Mouse (Mus musculus) limb, embryonic 15.5 days (tissue): Measurements from ENCODE around the gene Nxpe3. TPM values are rescaled to one million over a fixed set of nuclear protein-coding genes. Genes with fewer than 3 reads are reported as not detected.
A peak's percentile ranks its signal among the peaks of the same experiment; 100 is the strongest.

Experiments
- ATAC-seq: fragments of 200-750 bp; cut with Nextera tagmentation; 2 replicates; pipeline ENCODE4 v1.8.0; 2017; ENCODE audit warnings: low read depth, moderate TSS enrichment; ENCODE audit not compliant: insufficient number of reproducible peaks, low FRiP score, low TSS enrichment
- H3K27ac ChIP-seq: fragments of 300-500 bp; sonication (generic); 2 replicates; pipeline ENCODE4 v1.5.1; 2015; ENCODE audit warnings: moderate library complexity, mild to moderate bottlenecking, inconsistent platforms
- H3K27me3 ChIP-seq: fragments of 300-500 bp; sonication (generic); 2 replicates; pipeline ENCODE4 v1.6.1; 2015; ENCODE audit warnings: inconsistent platforms
- H3K36me3 ChIP-seq: fragments of 300-500 bp; sonication (generic); 2 replicates; pipeline ENCODE4 v1.6.1; 2015; ENCODE audit warnings: inconsistent platforms
- H3K4me1 ChIP-seq: fragments of 300-500 bp; sonication (generic); 2 replicates; pipeline ENCODE4 v1.6.1; 2015; ENCODE audit warnings: inconsistent platforms
- H3K4me2 ChIP-seq: fragments of 300-500 bp; sonication (generic); 2 replicates; pipeline ENCODE4 v1.6.1; 2015; ENCODE audit warnings: mild to moderate bottlenecking, inconsistent platforms
- H3K4me3 ChIP-seq: fragments of 300-500 bp; sonication (generic); 2 replicates; pipeline ENCODE4 v1.5.1; 2015; ENCODE audit warnings: mild to moderate bottlenecking, inconsistent platforms
- H3K9ac ChIP-seq: fragments of 300-500 bp; sonication (generic); 2 replicates; pipeline ENCODE4 v1.6.1; 2015; ENCODE audit warnings: inconsistent platforms
- H3K9me3 ChIP-seq: fragments of 300-500 bp; sonication (generic); 2 replicates; pipeline ENCODE4 v1.6.1; 2016; ENCODE audit warnings: inconsistent platforms
- WGBS: fragments of 180-500 bp; shearing (Covaris S2); methylation state at CpG from one replicate; pipeline ENCODE4 v1.1.7; 2015; 5-methylcytosine and 5-hydroxymethylcytosine counted together
- polyA plus RNA-seq: library from polyadenylated mRNA; unstranded; fragments of >200 nt; fragmentation: Nextera tagmentation; extraction: Ambion mirVana; gene quantifications from 2 replicates; pipeline ENCODE4 v1.2.1, GENCODE M21; 2015

Nxpe3 gene
- polyA plus RNA-seq, 1 experiment from 2014 or later: 0.59 TPM

DNA sequence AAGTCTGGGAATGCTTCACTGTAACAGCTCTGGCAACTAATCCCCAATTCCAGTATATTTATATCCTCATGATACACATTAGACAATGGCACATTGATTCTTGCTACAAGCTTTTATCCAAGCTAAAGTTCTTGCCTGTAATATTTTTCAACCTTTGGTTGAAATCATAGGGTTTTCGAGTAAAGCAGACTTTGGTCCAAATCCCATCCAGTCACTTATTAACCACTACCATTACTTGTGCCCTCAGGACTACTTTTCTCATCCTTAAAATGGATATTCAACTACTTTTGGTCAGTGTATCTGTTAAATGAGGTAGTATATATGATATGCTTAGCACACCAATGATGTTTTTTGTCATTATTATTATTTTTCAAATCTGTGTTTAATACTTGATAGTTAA is 63.6 kb downstream of the Nxpe3 start:
- no peak overlapping the region for H3K4me3 ChIP-seq
- no peaks in the 10 kb centered on the region for H3K9me3 ChIP-seq
- no peaks in the 10 kb centered on the region for H3K27me3 ChIP-seq
- no peaks in the 10 kb centered on the region for H3K4me1 ChIP-seq
- H3K36me3 ChIP-seq: no peaks in the 10 kb centered on the region
- 94% methylated on average over 1 of the region's 1 CpGs for WGBS
- no peak overlapping the region for H3K4me2 ChIP-seq
- H3K9ac ChIP-seq: no peak overlapping the region
- ATAC-seq: no peak
- no peak overlapping the region for H3K27ac ChIP-seq

DNA sequence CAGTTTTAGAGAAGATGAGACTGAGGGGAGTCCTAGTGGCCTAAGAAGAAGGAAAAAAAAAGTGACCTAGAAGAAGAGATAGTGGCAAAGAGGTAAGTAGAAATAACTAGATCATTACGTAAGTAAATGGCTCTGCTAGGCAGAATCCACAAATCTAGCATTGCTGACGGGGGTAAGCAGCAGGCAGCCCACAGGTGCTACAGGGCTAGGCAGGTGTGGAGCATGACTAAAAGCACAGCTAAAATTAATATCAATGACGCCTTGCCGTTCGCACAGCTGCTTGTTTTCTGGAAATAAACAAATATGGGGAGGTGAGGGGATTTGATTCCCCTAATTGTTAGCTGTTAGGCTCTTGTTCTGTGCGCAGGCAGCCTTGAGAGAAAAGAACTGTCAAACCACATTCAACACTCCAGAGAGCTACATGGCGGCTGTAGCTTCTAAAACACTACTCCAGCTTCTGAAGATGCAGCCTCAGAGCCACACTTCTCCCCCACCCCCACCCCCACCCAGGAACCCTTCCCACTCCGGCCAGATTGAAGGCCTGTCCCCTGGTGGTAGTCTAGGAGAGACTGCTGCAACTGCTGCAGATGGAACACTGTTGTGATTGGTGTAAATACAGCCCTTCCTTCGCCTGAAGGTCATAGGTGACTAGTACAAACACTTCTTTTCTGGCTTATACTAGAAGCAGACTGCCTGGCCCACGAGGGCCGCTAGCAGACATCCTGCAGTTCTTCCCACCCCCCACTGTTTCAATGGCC is 71.5 kb downstream of the Nxpe3 start:
- Histone ChIP-seq H3K4me2 (no peak overlapping the region), H3K27ac (no peak overlapping the region), H3K4me1 (peaks cover 19% of the 10 kb centered on the region), H3K27me3 (no peaks in the 10 kb centered on the region), H3K9me3 (no peaks in the 10 kb centered on the region), H3K9ac (no peak overlapping the region), H3K36me3 (no peaks in the 10 kb centered on the region), H3K4me3 (no peak overlapping the region)
- 47% methylated on average over 11 of the region's 11 CpGs for WGBS
- no peak for ATAC-seq

DNA sequence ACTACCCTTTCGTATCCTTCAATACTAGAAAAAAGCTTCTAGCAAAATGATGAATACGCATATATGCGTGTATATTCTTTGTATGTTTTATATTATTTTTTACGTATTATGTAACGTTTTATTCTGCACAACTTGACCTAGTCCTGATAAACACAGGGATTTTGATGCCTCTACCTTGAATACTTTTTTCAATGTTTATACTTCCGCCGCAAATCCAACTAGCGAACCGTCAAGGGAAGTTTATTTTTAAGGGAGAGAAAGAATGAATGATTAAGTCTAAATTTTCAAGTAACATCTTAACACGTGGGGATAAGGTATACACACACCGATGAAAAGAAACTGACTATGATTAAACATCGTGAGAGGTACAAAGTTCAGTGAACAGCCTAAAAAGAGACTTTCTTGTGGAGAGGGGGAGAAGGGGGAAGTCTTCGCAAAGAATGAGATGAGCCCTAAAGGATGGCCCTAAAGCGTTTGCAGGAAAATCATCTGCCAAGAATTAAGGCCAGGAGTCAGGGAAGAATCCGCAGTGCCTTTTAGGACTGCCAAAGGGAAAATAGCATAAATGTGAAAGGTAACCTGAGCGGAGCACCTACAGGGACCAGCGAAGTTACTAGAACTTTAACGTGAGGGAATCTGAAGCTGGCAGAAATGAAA is 72.2 kb downstream of the Nxpe3 start:
- Histone ChIP-seq H3K27ac (peak overlapping the region; percentile 95; the same call in 1 of the 2 replicates), H3K9me3 (no peaks in the 10 kb centered on the region), H3K9ac (no peak overlapping the region), H3K4me2 (peak overlapping the region; percentile 72), H3K4me1 (peaks cover 19% of the 10 kb centered on the region), H3K27me3 (no peaks in the 10 kb centered on the region), H3K36me3 (peaks cover 4% of the 10 kb centered on the region), H3K4me3 (peak overlapping the region; percentile 90)
- no peak for ATAC-seq
- 34% methylated on average over 18 of the region's 18 CpGs for WGBS

DNA sequence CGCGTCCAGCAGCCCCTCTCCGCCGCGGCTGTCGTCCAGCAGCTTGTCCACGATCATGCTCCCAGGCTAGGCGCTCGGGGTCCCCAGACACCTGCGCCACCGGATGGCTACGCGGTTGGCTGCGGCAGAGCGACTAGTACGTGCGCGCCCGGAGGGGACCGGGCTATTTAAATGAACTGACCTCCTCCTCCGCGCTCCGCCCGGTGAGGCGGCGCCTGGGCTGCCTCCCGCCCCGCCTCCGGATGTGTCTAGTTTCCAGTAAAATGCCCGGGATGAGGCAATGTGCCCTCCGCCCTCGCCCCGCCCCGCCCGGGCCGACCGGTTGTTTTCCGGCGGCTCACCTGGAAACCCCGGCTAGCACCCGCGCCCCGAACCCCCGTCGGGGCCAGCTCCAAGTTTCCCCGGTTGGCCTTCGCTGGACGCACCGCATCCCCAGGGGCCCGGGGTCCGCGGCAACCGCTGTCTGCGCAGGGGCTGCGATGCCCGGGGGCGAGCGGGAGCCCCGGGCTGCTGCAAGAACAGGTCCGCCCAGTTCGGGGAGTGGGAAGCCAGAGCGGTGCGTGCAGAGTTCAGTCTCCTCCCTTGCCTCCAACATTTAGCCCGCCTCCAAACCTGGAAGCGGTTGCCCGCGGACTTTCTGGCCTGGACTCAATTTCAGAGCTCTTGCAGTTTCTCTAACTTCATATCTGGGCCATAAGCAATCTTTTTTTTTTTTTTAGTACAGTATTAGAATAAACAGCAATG is 72.9 kb downstream of the Nxpe3 start:
- Histone ChIP-seq H3K4me3 (peak overlapping the region; percentile 90), H3K4me1 (peaks cover 19% of the 10 kb centered on the region), H3K27me3 (no peaks in the 10 kb centered on the region), H3K4me2 (peak overlapping the region; percentile 72), H3K9ac (peak overlapping the region; percentile 76), H3K36me3 (peaks cover 8% of the 10 kb centered on the region), H3K27ac (peak overlapping the region; percentile 95), H3K9me3 (no peaks in the 10 kb centered on the region)
- peak; percentile 90 for ATAC-seq
- under 1% methylated on average over 65 of the region's 67 CpGs for WGBS

DNA sequence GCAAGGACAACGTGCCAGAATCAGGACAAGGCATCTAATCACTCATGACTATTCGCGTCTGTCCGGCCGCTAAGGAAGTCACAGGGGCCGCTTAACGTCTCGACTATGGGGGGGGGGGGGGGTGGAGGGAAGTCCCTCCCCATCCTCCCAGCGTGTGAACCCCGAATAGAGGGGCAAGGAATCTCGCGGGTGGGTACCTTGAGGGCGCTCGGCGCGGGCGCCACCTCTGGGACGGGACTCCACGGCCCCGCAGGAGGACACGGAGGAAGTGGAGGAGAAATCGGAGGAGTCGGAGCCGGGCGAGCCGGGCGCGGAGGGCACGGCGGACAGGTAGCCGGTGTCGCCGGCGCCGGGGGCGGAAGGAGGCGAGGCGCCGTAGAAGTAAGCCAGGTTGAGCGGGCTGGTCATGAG is 73.5 kb downstream of the Nxpe3 start:
- Histone ChIP-seq H3K9ac (peak overlapping the region; percentile 76), H3K27me3 (no peaks in the 10 kb centered on the region), H3K36me3 (peaks cover 12% of the 10 kb centered on the region), H3K4me3 (peak overlapping the region; percentile 90), H3K9me3 (no peaks in the 10 kb centered on the region), H3K4me1 (peaks cover 19% of the 10 kb centered on the region), H3K27ac (peak overlapping the region; percentile 95), H3K4me2 (peak overlapping the region; percentile 72)
- ATAC-seq: peak; percentile 30; the same call in 1 of the 2 replicates
- 1% methylated on average over 40 of the region's 40 CpGs for WGBS

DNA sequence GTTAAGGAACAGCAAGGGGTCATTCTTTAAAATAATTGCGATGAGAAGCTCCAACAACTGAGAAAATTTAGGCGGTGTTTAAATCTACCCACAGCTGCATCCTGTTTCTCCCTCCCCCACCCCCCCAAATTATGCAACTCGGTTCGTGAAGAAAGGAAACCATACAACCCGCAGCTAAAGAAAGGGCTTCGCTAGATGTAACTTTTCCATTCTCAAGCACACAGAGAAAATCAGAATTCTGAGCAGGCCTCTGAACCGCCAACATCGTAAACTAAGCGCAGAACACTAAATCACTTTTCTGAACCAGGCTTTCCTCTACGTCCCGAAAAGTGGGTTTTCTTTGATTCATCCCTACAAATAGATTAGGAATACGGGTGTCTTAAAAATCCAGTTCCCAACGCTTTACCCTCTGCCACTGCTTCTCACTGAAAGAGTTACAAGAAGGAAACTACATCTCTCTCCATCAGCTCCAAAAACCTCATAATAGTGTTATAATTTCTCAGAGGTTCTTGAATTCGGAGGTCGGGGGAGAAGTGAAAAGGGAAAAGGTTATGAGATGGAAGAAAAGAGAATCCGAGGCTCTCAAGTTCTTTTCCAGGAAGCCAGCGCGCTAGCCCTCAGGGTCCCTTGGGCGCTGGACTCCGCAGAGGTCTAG is 74.0 kb downstream of the Nxpe3 start:
- peaks cover 19% of the 10 kb centered on the region for H3K4me1 ChIP-seq
- 4% methylated on average over 20 of the region's 20 CpGs for whole genome bisulfite sequencing
- no peaks in the 10 kb centered on the region for H3K27me3 ChIP-seq
- H3K27ac ChIP-seq: peak overlapping the region; percentile 95
- peaks cover 17% of the 10 kb centered on the region for H3K36me3 ChIP-seq
- no peak for ATAC-seq
- peak overlapping the region; percentile 76 for H3K9ac ChIP-seq
- H3K4me2 ChIP-seq: peak overlapping the region; percentile 72
- peak overlapping the region; percentile 90 for H3K4me3 ChIP-seq
- H3K9me3 ChIP-seq: no peaks in the 10 kb centered on the region

DNA sequence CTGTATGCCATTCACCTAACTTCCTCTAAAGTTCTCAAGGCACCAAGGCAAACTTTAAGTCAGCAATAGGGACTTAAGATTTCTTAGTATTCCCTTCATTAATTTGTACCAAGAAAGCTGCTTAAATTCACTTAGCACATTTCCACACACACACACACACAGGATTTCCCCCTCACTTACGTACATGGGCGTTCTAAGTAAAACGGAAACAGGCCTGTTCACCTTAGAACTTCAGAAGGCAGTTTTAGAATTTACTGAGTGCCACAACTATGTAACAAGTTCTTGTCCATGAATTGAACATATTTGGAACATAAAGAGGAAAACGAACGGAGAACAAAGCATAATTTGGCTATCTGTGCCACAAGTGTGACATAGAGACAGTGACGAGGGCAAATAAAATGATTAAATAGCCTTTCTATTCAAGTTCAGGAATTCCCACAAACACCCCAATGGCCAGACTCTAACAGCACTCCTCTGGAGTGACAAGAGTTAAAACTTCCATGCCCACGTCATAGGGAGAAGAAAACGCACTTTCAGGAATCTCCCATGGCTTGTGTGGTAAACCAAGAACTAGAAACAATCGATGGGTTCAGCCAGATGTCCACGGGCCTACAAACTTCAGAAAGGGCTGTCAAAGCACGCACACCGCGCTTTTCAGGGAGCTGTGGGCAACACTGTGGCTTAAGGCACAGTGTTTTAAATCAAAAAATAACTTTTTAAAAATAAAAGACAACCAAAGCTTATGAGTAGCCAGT is 74.7 kb downstream of the Nxpe3 start:
- H3K4me2 ChIP-seq: peak overlapping the region; percentile 72
- peaks cover 24% of the 10 kb centered on the region for H3K36me3 ChIP-seq
- H3K9ac ChIP-seq: 0 out of 2 replicates have a peak overlapping the region, but pooled peaks have one; percentile 20
- H3K4me1 ChIP-seq: peaks cover 19% of the 10 kb centered on the region
- no peaks in the 10 kb centered on the region for H3K27me3 ChIP-seq
- 25% methylated on average over 13 of the region's 13 CpGs for WGBS
- no peak for ATAC-seq
- H3K27ac ChIP-seq: peak overlapping the region; percentile 95
- no peaks in the 10 kb centered on the region for H3K9me3 ChIP-seq
- peak overlapping the region; percentile 90 for H3K4me3 ChIP-seq

DNA sequence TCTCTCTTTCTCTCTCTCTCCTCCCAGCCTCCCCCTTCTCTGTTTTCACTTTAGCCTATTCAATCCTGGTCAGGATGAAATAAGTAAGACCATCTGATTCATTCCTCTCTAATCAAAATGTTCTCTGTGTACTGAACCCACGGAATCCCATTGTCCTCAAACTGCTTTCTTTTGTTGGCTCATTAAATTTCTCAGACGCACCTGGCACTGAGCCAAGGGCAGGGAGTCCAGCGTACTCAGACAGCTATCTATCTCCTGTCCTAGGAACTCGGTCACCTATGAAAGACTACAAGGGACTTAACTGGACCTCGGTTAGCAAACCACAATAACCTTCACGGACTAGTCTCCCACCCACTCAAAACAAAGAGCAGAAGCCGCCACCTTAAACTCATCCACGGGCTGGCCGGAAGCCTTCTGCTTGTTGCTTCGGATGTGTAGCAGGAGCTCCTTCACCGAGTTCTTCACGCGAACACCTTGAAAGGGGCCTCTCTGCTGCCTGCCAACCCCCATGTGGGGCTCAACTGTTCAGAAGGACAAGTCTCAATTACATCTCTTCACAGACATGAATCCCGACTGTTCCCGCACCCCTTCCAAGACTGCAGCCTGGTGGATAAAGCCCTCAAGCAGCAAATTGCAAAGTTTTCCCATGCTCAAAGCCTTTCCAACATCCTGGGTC is 75.8 kb downstream of the Nxpe3 start:
- Histone ChIP-seq H3K4me2 (peak overlapping the region; percentile 72), H3K36me3 (peaks cover 32% of the 10 kb centered on the region), H3K9ac (no peak overlapping the region), H3K27me3 (no peaks in the 10 kb centered on the region), H3K4me1 (peaks cover 19% of the 10 kb centered on the region), H3K9me3 (no peaks in the 10 kb centered on the region), H3K4me3 (peak overlapping the region; percentile 90), H3K27ac (0 out of 2 replicates have a peak overlapping the region, but pooled peaks have one; percentile 95)
- 37% methylated on average over 15 of the region's 15 CpGs for WGBS
- no peak for ATAC-seq

DNA sequence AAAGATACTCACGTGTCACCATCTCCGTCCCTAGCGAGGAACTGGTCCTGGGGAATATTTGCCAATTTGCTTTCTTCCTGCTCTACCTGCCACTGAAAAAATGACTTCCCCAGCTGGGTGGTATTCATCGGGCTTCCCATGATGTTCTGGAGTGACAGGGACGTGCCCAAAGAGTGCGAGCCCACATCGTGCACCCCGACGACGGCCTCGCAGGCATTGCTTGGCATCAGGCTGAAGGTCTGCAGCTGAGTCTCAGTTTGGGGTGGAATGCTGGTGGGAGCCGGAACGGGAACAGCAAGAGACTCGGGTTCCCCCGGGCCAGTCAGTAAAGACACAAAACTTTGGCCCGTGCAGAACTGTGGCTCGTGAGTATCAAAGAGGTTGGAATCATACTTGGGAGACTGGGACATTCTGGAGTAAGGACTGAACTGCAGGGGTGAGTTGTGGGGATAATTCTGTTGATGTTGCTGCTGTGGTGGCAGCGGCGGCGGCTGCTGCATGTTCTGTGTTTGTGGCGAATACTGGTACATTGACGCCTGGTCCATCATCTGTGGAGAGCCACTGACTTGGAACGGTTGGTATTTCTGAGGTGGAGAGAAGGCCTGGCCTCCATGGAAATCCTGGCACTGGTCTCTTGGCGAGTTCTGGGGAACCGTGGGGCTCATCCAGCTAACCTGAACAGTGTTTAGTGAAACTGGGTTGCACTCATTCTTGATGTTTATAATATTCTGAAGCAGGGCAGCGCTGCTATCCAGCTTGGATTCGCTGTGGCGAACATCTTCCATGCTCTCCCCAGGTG is 77.2 kb downstream of the Nxpe3 start:
- Histone ChIP-seq H3K9ac (no peak overlapping the region), H3K27me3 (no peaks in the 10 kb centered on the region), H3K4me1 (peaks cover 15% of the 10 kb centered on the region), H3K27ac (no peak overlapping the region), H3K9me3 (no peaks in the 10 kb centered on the region), H3K4me2 (no peak overlapping the region), H3K36me3 (peaks cover 44% of the 10 kb centered on the region), H3K4me3 (no peak overlapping the region)
- no peak for ATAC-seq
- WGBS: 94% methylated on average over 28 of the region's 28 CpGs
